ENCODE assay signal across 14 mouse cellular contexts in genomic region chr2:34843211-34843939, GRCm38 (mm10). TPM values are rescaled to one million over a fixed set of nuclear protein-coding genes. Genes with fewer than 3 reads are reported as not detected.
DNase-seq lines count a peak whose midpoint lies in the region; ATAC-seq and TF ChIP-seq lines count a peak whose summit lies in the region.
"Had no signal": no experiment of that assay in that cellular context is flagged by ENCODE, and none has a peak within 500 bp of the region (broad histone marks: within the 10 kb centered on the region; RNA-seq: fewer than 3 reads in every experiment).

No protein-coding gene starts in this region.

- WGBS in liver, embryonic 12.5 days (ENCODE audit: insufficient replicate concordance), result 72% methylated on average over 11 of the region's 11 CpGs

- TF ChIP-seq POLR2A in cortical plate, adult 2 months (IDR thresholded peaks at IDR 0.05; ENCODE audit: extremely low read depth, insufficient read depth, low read length), result no peak

- peaks cover 1% of the 10 kb centered on the region; the same call in 1 of the 2 replicates for H3K4me1 ChIP-seq in cortical plate, adult 2 months (ENCODE audit: control insufficient read depth, insufficient read depth, low read length)
- H3K4me1 ChIP-seq in liver, embryonic 12.5 days, result no peaks in the 10 kb centered on the region
- H3K4me1 ChIP-seq: stomach, embryonic 15.5 days had no signal

- peak; percentile 18 for DNase-seq in left cerebral cortex, adult 18-20 months (ENCODE audit: low spot score in 2 of 2)
- no peak for DNase-seq in left cerebral cortex, adult 9 months (ENCODE audit: low spot score in 2 of 2)
- peak; percentile 71 for DNase-seq in kidney, postnatal 14 days
- peak; percentile 45 for DNase-seq in testis, postnatal 10 days (ENCODE audit: low spot score)
- DNase-seq in thymus, postnatal 25 days, result no peak
- DNase-seq: cerebellum, adult 8-10 months had no signal

- TF ChIP-seq CTCF in cortical plate, adult 2 months (IDR thresholded peaks at IDR 0.05; ENCODE audit: extremely low read depth, insufficient read depth, low read length), result no peak

- H3K36me3 ChIP-seq in liver, embryonic 12.5 days, result no peaks in the 10 kb centered on the region
- H3K36me3 ChIP-seq: stomach, embryonic 15.5 days had no signal

- H3K9ac ChIP-seq in liver, embryonic 12.5 days, result no peak overlapping the region
- H3K9ac ChIP-seq: stomach, embryonic 15.5 days had no signal

- H3K27ac ChIP-seq in cortical plate, adult 2 months (ENCODE audit: insufficient read depth, low read length), result peak overlapping the region; percentile 67; the same call in 1 of the 2 replicates
- no peak overlapping the region for H3K27ac ChIP-seq in liver, embryonic 12.5 days
- H3K27ac ChIP-seq: stomach, embryonic 15.5 days had no signal

- H3K4me2 ChIP-seq in liver, embryonic 12.5 days, result no peak overlapping the region
- H3K4me2 ChIP-seq: stomach, embryonic 15.5 days had no signal

- H3K27me3 ChIP-seq in liver, embryonic 12.5 days (replicated peaks), result peaks cover 3% of the 10 kb centered on the region; the same call in 1 of the 2 replicates
- H3K27me3 ChIP-seq: stomach, embryonic 15.5 days had no signal

- ATAC-seq in liver, embryonic 12.5 days, result no peak
- no peak for ATAC-seq in cerebellum, adult (ENCODE audit: insufficient number of reproducible peaks, low FRiP score, low TSS enrichment)

- no peak overlapping the region for H3K4me3 ChIP-seq in cortical plate, adult 2 months (ENCODE audit: insufficient read depth, low read length)
- H3K4me3 ChIP-seq in liver, embryonic 12.5 days, result no peak overlapping the region
- H3K4me3 ChIP-seq: stomach, embryonic 15.5 days had no signal

- no peaks in the 10 kb centered on the region for H3K9me3 ChIP-seq in liver, embryonic 12.5 days (replicated peaks)
- H3K9me3 ChIP-seq: G1E; stomach, embryonic 15.5 days had no signal

RNA-seq across cellular contexts. Expression of gene Gm34653, which starts 10.6 kb away (rescaled TPM):
- total RNA-seq in left cerebral cortex, adult 18-20 months (2021), result under 1 TPM in 1 of 2 experiments, not detected in 1; 0.21 TPM
- polyA plus RNA-seq in cortical plate, adult 2 months (2012; rRNA removed), result not detected in 2 replicates
- 0.07 TPM in 2 replicates for polyA plus RNA-seq in liver, embryonic 12.5 days (2016; fragmentation: Nextera tagmentation; extraction: Ambion mirVana)
- total RNA-seq: hematopoietic stem cell, adult 5-6 weeks; left cerebral cortex, postnatal 14 days had no signal
- polyA plus RNA-seq: G1E; stomach, embryonic 15.5 days had no signal

RNA-seq across cellular contexts. Expression of gene Fbxw2, which starts 17.3 kb away (rescaled TPM):
- 10 to 100 TPM; 89.3 to 94.3 TPM for total RNA-seq in left cerebral cortex, adult 18-20 months (2021)
- polyA plus RNA-seq in cortical plate, adult 2 months (2012; rRNA removed), result 83.2 and 83.8 TPM in 2 replicates
- polyA plus RNA-seq in liver, embryonic 12.5 days (2016; fragmentation: Nextera tagmentation; extraction: Ambion mirVana), result 68.6 and 71.9 TPM in 2 replicates

RNA-seq across cellular contexts. Expression of gene Cutal, which starts 30.8 kb away (rescaled TPM):
- under 1 TPM; 0.23 to 0.53 TPM for total RNA-seq in left cerebral cortex, adult 18-20 months (2021)
- polyA plus RNA-seq in cortical plate, adult 2 months (2012; rRNA removed), result 0.52 and 0.62 TPM in 2 replicates
- 2.2 and 2.3 TPM in 2 replicates for polyA plus RNA-seq in liver, embryonic 12.5 days (2016; fragmentation: Nextera tagmentation; extraction: Ambion mirVana)
- total RNA-seq: G1E; hematopoietic stem cell, adult 5-6 weeks; megakaryocyte-erythroid progenitor cell, adult 5-6 weeks had no signal
- polyA plus RNA-seq: G1E had no signal

RNA-seq across cellular contexts. Expression of gene Psmd5, which starts 31.4 kb away (rescaled TPM):
- total RNA-seq in left cerebral cortex, adult 18-20 months (2021), result 10 to 100 TPM; 38.1 to 41.5 TPM
- polyA plus RNA-seq in cortical plate, adult 2 months (2012; rRNA removed), result 41.7 and 43.9 TPM in 2 replicates
- polyA plus RNA-seq in liver, embryonic 12.5 days (2016; fragmentation: Nextera tagmentation; extraction: Ambion mirVana), result 103 and 109 TPM in 2 replicates

RNA-seq across cellular contexts. Expression of gene Rabepk, which starts 43.7 kb away (rescaled TPM):
- 10 to 100 TPM; 32.7 to 36.6 TPM for total RNA-seq in left cerebral cortex, adult 18-20 months (2021)
- 37.1 and 38.2 TPM in 2 replicates for polyA plus RNA-seq in cortical plate, adult 2 months (2012; rRNA removed)
- polyA plus RNA-seq in liver, embryonic 12.5 days (2016; fragmentation: Nextera tagmentation; extraction: Ambion mirVana), result 32.5 and 33.2 TPM in 2 replicates

Comparison
In these comparisons a context has a peak if more than half of its experiments do, and no peak if none do; other contexts are left out.
1. DNase-seq: peak in left cerebral cortex, adult 18-20 months (2 of 2), kidney, postnatal 14 days (single experiment) and testis, postnatal 10 days (single experiment); none in left cerebral cortex, adult 9 months (0 of 2) and thymus, postnatal 25 days (single experiment).